Mouse (Mus musculus): ENCODE measurements around the gene Fli1. TPM values are rescaled to one million over a fixed set of nuclear protein-coding genes. Genes with fewer than 3 reads are reported as not detected.

The Fli1 gene
- polyA plus RNA-seq, 1 experiment from 2014 or later = 8.7 TPM

GRCm38 (mm10) chr9:32409060-32409961, 133.3 kb downstream of the Fli1 start:
- no peak for ATAC-seq (ENCODE audit: low FRiP score, low read depth)
- peaks cover 29% of the 10 kb centered on the region for H3K27me3 ChIP-seq
- 2% methylated on average over 47 of the region's 47 CpGs for WGBS
- no peaks in the 10 kb centered on the region for H3K9me3 ChIP-seq
- peaks cover 21% of the 10 kb centered on the region for H3K4me1 ChIP-seq (replicated peaks)
- peak overlapping the region; percentile 92 for H3K4me2 ChIP-seq
- H3K27ac ChIP-seq (replicated peaks) = no peak overlapping the region
- peak overlapping the region; percentile 45 for H3K4me3 ChIP-seq
- peak overlapping the region; percentile 53 for H3K9ac ChIP-seq
- no peaks in the 10 kb centered on the region for H3K36me3 ChIP-seq

DNA sequence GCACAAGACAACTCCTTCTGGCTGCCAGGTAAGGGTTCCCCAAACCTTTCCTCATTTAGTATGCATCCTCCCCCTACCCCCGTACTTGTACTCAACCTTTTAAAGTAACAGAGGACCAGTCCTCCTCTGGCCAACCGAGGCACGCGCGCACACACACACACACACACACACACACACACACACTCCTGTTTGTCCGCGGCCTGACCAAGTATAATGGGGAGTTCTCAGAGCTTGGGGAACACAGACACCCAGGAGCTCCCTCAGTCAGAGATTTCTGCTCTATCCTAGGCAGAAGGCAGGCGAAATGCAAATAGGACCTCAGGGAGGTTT, 134.0 kb downstream of the Fli1 start:
- H3K4me1 ChIP-seq (replicated peaks) = peaks cover 21% of the 10 kb centered on the region
- peak overlapping the region; percentile 92 for H3K4me2 ChIP-seq
- peaks cover 29% of the 10 kb centered on the region for H3K27me3 ChIP-seq
- no peak overlapping the region for H3K27ac ChIP-seq (replicated peaks)
- ATAC-seq (ENCODE audit: low FRiP score, low read depth) = no peak
- peak overlapping the region; percentile 45 for H3K4me3 ChIP-seq
- 10% methylated on average over 8 of the region's 8 CpGs for WGBS
- peak overlapping the region; percentile 53; the same call in 1 of the 2 replicates for H3K9ac ChIP-seq
- no peaks in the 10 kb centered on the region for H3K9me3 ChIP-seq
- no peaks in the 10 kb centered on the region for H3K36me3 ChIP-seq

DNA sequence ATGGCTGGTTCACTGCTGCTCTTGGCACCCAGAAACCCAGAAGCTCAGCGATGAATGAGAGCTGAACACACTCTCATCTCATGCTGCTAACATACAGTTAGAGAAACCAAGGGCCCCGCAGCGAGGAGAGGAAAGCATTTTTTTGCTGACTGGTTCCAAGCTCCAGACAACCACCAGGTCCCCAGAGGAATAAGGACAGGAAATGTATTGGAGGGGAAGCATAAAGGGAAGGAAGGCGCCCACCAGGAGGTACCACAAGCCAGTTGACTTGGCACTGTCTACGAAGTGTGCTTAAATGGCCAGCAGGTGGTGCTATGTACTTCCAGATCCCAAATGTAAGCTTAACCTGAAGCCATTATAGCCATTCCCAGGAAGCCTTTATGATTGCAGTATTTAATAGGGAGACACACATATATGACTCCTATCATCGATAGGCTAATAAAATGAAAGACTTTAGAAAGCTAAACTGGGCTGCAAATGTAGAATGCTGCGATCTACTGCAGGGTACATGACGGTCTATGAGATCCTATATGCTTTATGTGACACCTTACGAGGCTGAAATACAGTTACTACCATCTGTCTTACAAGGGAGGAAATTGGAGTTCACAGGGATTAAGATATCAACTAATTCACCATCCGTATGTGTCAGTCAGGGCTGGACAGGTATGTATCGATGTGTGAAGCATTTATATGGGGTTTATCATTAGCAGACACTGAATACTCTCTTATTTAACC, 137.3 kb downstream of the Fli1 start:
- no peak overlapping the region for H3K4me2 ChIP-seq
- no peak overlapping the region for H3K27ac ChIP-seq (replicated peaks)
- H3K36me3 ChIP-seq = no peaks in the 10 kb centered on the region
- 40% methylated on average over 11 of the region's 11 CpGs for WGBS
- no peak overlapping the region for H3K4me3 ChIP-seq
- peaks cover 15% of the 10 kb centered on the region for H3K4me1 ChIP-seq (replicated peaks)
- peaks cover 29% of the 10 kb centered on the region for H3K27me3 ChIP-seq
- no peak overlapping the region for H3K9ac ChIP-seq
- H3K9me3 ChIP-seq = no peaks in the 10 kb centered on the region
- peak; percentile 84 for ATAC-seq (ENCODE audit: low FRiP score, low read depth)

DNA sequence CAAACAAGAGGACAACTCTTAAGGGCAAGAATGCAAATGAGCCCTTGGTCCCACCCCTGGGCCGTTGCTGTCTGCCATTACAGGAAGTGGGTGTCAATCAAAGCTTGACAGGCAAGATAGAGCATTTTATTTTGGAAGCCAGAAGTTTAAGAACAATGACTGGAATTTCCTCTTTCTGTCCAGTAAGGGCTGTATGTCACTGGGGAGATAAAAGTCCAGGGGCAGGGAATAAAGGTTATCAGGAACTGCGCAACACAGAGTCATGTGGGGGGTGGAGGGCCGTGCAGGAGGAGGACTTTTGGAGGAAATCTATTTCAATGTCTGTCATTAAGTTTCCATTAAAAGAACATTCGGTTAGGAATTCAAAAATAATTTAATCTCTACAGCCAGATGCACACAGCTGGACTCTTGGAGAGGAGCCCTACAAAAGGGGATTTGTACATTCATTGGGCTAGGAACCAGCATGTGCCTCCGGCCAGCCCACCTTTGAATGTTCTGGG, 141.9 kb downstream of the Fli1 start:
- no peak overlapping the region for H3K4me2 ChIP-seq
- H3K36me3 ChIP-seq = no peaks in the 10 kb centered on the region
- WGBS = 64% methylated on average over 5 of the region's 5 CpGs
- no peaks in the 10 kb centered on the region for H3K4me1 ChIP-seq (replicated peaks)
- no peaks in the 10 kb centered on the region for H3K9me3 ChIP-seq
- H3K9ac ChIP-seq = no peak overlapping the region
- no peak for ATAC-seq (ENCODE audit: low FRiP score, low read depth)
- no peak overlapping the region for H3K27ac ChIP-seq (replicated peaks)
- H3K4me3 ChIP-seq = no peak overlapping the region
- 0 out of 2 replicates have a peak, but pooled peaks cover 4% of the 10 kb centered on the region for H3K27me3 ChIP-seq

GRCm38 (mm10) chr9:32400212-32400611, 142.4 kb downstream of the Fli1 start:
- H3K27ac ChIP-seq (replicated peaks) = no peak overlapping the region
- no peaks in the 10 kb centered on the region for H3K9me3 ChIP-seq
- H3K27me3 ChIP-seq = 0 out of 2 replicates have a peak, but pooled peaks cover 4% of the 10 kb centered on the region
- no peak overlapping the region for H3K9ac ChIP-seq
- 75% methylated on average over 2 of the region's 2 CpGs for whole genome bisulfite sequencing
- H3K4me2 ChIP-seq = no peak overlapping the region
- no peaks in the 10 kb centered on the region for H3K4me1 ChIP-seq (replicated peaks)
- H3K36me3 ChIP-seq = no peaks in the 10 kb centered on the region
- no peak overlapping the region for H3K4me3 ChIP-seq
- no peak for ATAC-seq (ENCODE audit: low FRiP score, low read depth)

DNA sequence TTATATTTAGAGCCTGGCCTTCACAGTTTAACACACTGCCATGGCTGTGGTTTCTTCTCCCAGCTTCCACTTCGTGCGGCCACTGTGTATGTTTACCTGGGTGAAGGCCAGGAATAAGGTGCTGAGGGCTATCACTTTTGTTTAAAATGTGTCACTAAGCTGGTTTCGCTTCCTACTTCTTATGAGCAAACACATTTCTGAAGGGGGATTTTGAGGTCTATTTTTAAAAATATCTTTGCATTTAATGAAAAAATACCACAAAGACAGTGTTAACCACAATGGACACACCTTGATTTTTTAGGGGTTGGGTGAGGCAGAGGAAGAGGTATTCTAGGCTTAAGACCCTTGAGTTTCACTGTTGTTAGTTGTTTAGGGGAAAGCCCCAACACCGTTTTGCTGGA, 147.9 kb downstream of the Fli1 start:
- Histone ChIP-seq H3K4me2 (no peak overlapping the region), H3K4me3 (no peak overlapping the region), H3K27me3 (no peaks in the 10 kb centered on the region), H3K4me1 (replicated peaks) (no peaks in the 10 kb centered on the region), H3K36me3 (no peaks in the 10 kb centered on the region), H3K27ac (replicated peaks) (no peak overlapping the region), H3K9me3 (no peaks in the 10 kb centered on the region), H3K9ac (no peak overlapping the region)
- ATAC-seq (ENCODE audit: low FRiP score, low read depth) = no peak
- 90% methylated on average over 4 of the region's 4 CpGs for WGBS

DNA sequence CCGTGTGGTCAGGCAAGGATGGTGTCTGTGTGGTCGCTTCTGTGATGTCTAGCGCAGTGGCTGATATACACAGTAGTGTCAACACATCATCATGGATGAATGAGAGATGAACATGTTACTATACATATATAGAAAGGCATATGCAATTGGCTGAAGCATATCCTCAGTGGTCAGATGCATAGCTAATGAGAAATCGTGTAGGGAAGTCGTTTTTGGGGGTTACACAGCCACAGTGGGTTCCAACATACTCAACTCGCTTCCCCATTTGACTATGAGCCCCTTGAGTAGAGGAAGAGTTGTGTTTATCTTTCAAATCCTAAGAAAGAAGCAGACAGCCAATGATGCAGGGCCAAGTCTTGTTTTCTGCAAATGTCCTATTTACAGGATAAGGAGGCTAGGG, 149.9 kb downstream of the Fli1 start:
- 90% methylated on average over 6 of the region's 6 CpGs for WGBS
- ATAC-seq (ENCODE audit: low FRiP score, low read depth) = no peak

GRCm38 (mm10) chr9:32391701-32392100, 151.0 kb downstream of the Fli1 start:
- Histone ChIP-seq H3K36me3 (no peaks in the 10 kb centered on the region), H3K27ac (replicated peaks) (no peak overlapping the region), H3K4me2 (no peak overlapping the region), H3K27me3 (no peaks in the 10 kb centered on the region), H3K9ac (no peak overlapping the region), H3K9me3 (no peaks in the 10 kb centered on the region), H3K4me3 (no peak overlapping the region), H3K4me1 (replicated peaks) (no peaks in the 10 kb centered on the region)
- no peak for ATAC-seq (ENCODE audit: low FRiP score, low read depth)
- 88% methylated on average over 9 of the region's 9 CpGs for WGBS

More for the DNA sequence above, 149.9 kb downstream of the Fli1 start:
- Histone ChIP-seq H3K27me3 (no peaks in the 10 kb centered on the region), H3K36me3 (no peaks in the 10 kb centered on the region), H3K27ac (replicated peaks) (no peak overlapping the region), H3K9me3 (no peaks in the 10 kb centered on the region), H3K4me2 (no peak overlapping the region), H3K9ac (no peak overlapping the region), H3K4me3 (no peak overlapping the region), H3K4me1 (replicated peaks) (no peaks in the 10 kb centered on the region)

DNA sequence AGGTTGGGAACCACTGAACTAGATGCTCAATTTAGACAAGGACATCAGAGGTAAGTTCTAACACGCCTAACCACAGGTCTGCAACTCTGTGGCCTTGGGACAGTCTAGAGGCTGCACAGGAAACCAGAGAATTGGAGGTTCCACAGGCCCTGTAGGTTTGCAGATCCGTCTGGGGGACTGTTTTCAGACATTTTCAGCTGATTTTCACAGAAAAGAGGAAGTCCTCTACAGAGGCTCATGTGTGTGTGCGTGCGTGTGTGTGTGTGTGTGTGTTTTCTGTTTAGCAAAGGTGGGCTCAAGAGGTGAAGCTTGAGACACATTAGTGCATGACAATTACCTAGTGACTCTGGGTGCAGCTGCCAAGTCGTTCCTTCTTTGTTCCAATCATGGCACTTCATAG, 151.6 kb downstream of the Fli1 start:
- ATAC-seq (ENCODE audit: low FRiP score, low read depth) = no peak
- Histone ChIP-seq H3K4me2 (no peak overlapping the region), H3K27me3 (no peaks in the 10 kb centered on the region), H3K36me3 (no peaks in the 10 kb centered on the region), H3K4me1 (replicated peaks) (no peaks in the 10 kb centered on the region), H3K27ac (replicated peaks) (no peak overlapping the region), H3K9ac (no peak overlapping the region), H3K9me3 (no peaks in the 10 kb centered on the region), H3K4me3 (no peak overlapping the region)
- 81% methylated on average over 5 of the region's 5 CpGs for whole genome bisulfite sequencing

- H3K4me1 ChIP-seq (replicated peaks) = no peaks in the 10 kb centered on the region
- ATAC-seq (ENCODE audit: low FRiP score, low read depth) = no peak
- no peak overlapping the region for H3K9ac ChIP-seq
- H3K4me2 ChIP-seq = no peak overlapping the region
- H3K27ac ChIP-seq (replicated peaks) = no peak overlapping the region
- H3K27me3 ChIP-seq = no peaks in the 10 kb centered on the region
- 94% methylated on average over 1 of the region's 1 CpGs for WGBS
- H3K4me3 ChIP-seq = no peak overlapping the region
- no peaks in the 10 kb centered on the region for H3K9me3 ChIP-seq
- no peaks in the 10 kb centered on the region for H3K36me3 ChIP-seq
Measured at GRCm38 (mm10) chr9:32388120-32388519, 154.5 kb downstream of the Fli1 start.

DNA sequence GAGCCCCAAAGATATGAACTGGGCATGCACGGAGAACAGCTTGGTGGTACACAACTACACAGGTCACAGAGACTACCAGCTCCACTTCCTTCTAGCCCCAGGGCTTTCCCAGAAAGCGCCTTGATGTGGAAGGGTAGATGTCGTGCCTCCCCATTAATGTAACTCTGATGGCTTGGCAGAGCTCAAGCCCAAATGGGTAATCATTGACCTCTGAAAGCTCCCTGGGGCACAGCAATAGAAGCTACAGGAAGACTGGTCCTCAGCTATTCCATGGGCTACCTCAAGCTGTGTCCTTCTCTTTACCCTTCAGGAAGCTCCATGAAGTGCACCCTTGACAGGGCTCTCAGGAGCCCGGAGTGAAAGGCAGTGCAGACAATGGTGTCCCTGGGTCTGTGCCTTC, 157.8 kb downstream of the Fli1 start:
- Histone ChIP-seq H3K9ac (no peak overlapping the region), H3K27ac (replicated peaks) (no peak overlapping the region), H3K4me2 (no peak overlapping the region), H3K9me3 (no peaks in the 10 kb centered on the region), H3K36me3 (no peaks in the 10 kb centered on the region), H3K27me3 (no peaks in the 10 kb centered on the region), H3K4me3 (no peak overlapping the region), H3K4me1 (replicated peaks) (no peaks in the 10 kb centered on the region)
- no peak for ATAC-seq (ENCODE audit: low FRiP score, low read depth)
- 72% methylated on average over 4 of the region's 4 CpGs for WGBS

DNA sequence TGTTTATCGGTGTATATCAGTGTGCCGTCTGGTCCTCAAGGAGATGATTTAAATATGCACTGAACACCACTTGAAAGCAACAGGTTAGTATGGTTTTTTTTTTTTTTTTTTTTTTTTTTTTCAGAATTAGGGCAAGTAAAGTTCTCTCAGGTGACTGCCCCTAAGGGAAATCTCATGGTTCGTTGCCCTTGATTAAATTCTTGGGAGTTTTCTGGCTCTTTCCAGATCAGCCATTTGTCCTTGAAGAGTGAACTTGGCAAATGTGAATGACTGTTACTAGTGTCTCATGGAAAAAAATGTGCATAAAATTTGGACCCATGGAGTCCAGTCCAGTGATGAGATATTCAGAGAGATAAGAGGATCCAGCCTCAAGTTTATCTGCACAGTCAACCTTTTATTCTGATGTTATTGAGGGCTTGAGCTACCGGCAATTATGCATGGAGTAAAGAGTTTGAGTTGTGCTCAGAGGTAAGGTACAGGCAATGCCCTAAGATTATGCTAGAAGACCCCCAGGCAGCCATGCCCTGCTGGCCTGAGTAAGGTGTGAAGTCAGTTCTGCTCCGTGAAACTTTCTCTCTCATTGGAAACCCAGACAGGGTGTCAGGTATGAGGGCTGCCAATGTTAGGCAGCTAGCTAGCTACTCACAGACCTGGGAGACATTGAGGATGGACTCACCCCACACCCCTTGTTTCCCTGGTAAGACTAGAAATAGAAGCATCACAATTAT, 165.6 kb downstream of the Fli1 start:
- H3K4me1 ChIP-seq (replicated peaks) = no peaks in the 10 kb centered on the region
- H3K9me3 ChIP-seq = no peaks in the 10 kb centered on the region
- H3K4me3 ChIP-seq = no peak overlapping the region
- no peak overlapping the region for H3K9ac ChIP-seq
- no peak overlapping the region for H3K4me2 ChIP-seq
- H3K27me3 ChIP-seq = no peaks in the 10 kb centered on the region
- 87% methylated on average over 5 of the region's 5 CpGs for WGBS
- ATAC-seq (ENCODE audit: low FRiP score, low read depth) = no peak
- no peaks in the 10 kb centered on the region for H3K36me3 ChIP-seq
- H3K27ac ChIP-seq (replicated peaks) = no peak overlapping the region
